Mouse (Mus musculus) C2C12 (cell line): Measurements from ENCODE around the gene Cenpu. TPM values are rescaled to one million over a fixed set of nuclear protein-coding genes. Genes with fewer than 3 reads are reported as not detected.

Experiments used
- H3K27me3 ChIP-seq: one replicate; pipeline ENCODE4 v1.6.1; 2011; ENCODE audit not compliant: control insufficient read depth, insufficient read depth, insufficient read length
- H3K36me3 ChIP-seq: one replicate; pipeline ENCODE4 v1.6.1; 2011; ENCODE audit not compliant: control insufficient read depth, insufficient read depth
- H3K4me3 ChIP-seq: one replicate; pipeline ENCODE4 v1.5.1; 2011; ENCODE audit warnings: mild to moderate bottlenecking, control low read depth; ENCODE audit not compliant: poor library complexity, insufficient read depth, severe bottlenecking
- H3K79me2 ChIP-seq: one replicate; pipeline ENCODE4 v1.6.1; 2011; ENCODE audit not compliant: control insufficient read depth, insufficient read depth
- H3K79me3 ChIP-seq: one replicate; pipeline ENCODE4 v1.6.1; 2011; ENCODE audit warnings: low read depth, control low read depth
- H3ac ChIP-seq: one replicate; pipeline ENCODE3; 2011; ENCODE audit warnings: low read depth; ENCODE audit not compliant: control insufficient read depth, insufficient read length
- CEBPB ChIP-seq: IDR thresholded peaks from one replicate; pipeline ENCODE4 v1.6.1; 2011; ENCODE audit warnings: low read depth, mild to moderate bottlenecking, control low read depth, moderate library complexity
- CTCF ChIP-seq: IDR thresholded peaks from one replicate; pipeline ENCODE4 v1.5.1; 2011; ENCODE audit not compliant: control insufficient read depth, insufficient read depth, insufficient read length
- FOSL1 ChIP-seq: IDR thresholded peaks from one replicate; pipeline ENCODE4 v1.8.0; 2011; ENCODE audit warnings: mild to moderate bottlenecking, low read length; ENCODE audit not compliant: poor library complexity, insufficient read depth, severe bottlenecking
- MAX ChIP-seq: IDR thresholded peaks from one replicate; pipeline ENCODE4 v1.6.1; 2011; ENCODE audit warnings: mild to moderate bottlenecking, control low read depth
- MYOD1 ChIP-seq: IDR thresholded peaks from one replicate; pipeline ENCODE4 v1.6.1; 2011; ENCODE audit warnings: low read depth; ENCODE audit not compliant: control insufficient read depth, insufficient read length
- MYOG ChIP-seq: IDR thresholded peaks from one replicate; pipeline ENCODE4 v1.6.1; 2011; ENCODE audit not compliant: control insufficient read depth, insufficient read length; ENCODE audit errors: extremely low read depth
- USF1 ChIP-seq: IDR thresholded peaks from one replicate; pipeline ENCODE4 v1.6.1; 2011; ENCODE audit warnings: low read depth, mild to moderate bottlenecking, control low read depth, moderate library complexity
- long read RNA-seq, 2 experiments: library from polyadenylated mRNA; unstranded; transcript quantifications; one replicate each; pipeline ENCODE4 v2.0.0; 2019 to 2020
- polyA plus RNA-seq: library from polyadenylated mRNA; unstranded; fragments of >200 nt; fragmentation: generic; extraction: Trizol; gene quantifications from one replicate; pipeline ENCODE4 v1.2.1, GENCODE M21; 2012; ENCODE audit warnings: missing spikeins

The Cenpu gene
- 9.9 TPM for polyA plus RNA-seq
- long read RNA-seq, experiment 1, transcript Cenpu-201 (13 exons, 2,931 nt): major isoform, 11 of 17 reads
- long read RNA-seq, experiment 1, partial matches to known transcripts: 0 of 17 reads
- long read RNA-seq, experiment 1, other reads (novel, unspliced or antisense): 5 of 17 reads
- long read RNA-seq, experiment 2, transcript Cenpu-201 (13 exons, 2,931 nt): major isoform, 70 of 92 reads
- long read RNA-seq, experiment 2, partial matches to known transcripts: 4 of 92 reads
- long read RNA-seq, experiment 2, other reads (novel, unspliced or antisense): 14 of 92 reads

GRCm38 (mm10) chr8:46551615-46552440 lies at the start of gene Cenpu:
Gene Cenpu, plus strand, starts transcription at chr8:46552028.
- peak within 1 kb of the TSS; percentile 89 for H3ac ChIP-seq

GRCm38 (mm10) chr8:46502333-46503071 lies 49.3 kb upstream of the Cenpu start:
- Histone ChIP-seq H3K4me3 (no peak overlapping the region), H3ac (no peak overlapping the region), H3K79me2 (no peaks in the 10 kb centered on the region), H3K79me3 (no peaks in the 10 kb centered on the region), H3K36me3 (no peaks in the 10 kb centered on the region), H3K27me3 (no peaks in the 10 kb centered on the region)
- TF ChIP-seq CEBPB (no peak), CTCF (no peak), MYOG (no peak)

More at GRCm38 (mm10) chr8:46551615-46552440, at the start of gene Cenpu:
- Histone ChIP-seq H3K79me2 (peaks cover 23% of the 10 kb centered on the region), H3K36me3 (peaks cover 17% of the 10 kb centered on the region), H3K79me3 (peaks cover 6% of the 10 kb centered on the region), H3K4me3 (peak within 1 kb of the TSS; percentile 69), H3K27me3 (no peaks in the 10 kb centered on the region)
- TF ChIP-seq CTCF: no peak
- TF ChIP-seq CEBPB: no peak
- TF ChIP-seq MAX: peak; percentile 90
- TF ChIP-seq MYOD1: peak; percentile 9
- no peak for TF ChIP-seq USF1
- no peak for TF ChIP-seq MYOG
- no peak for TF ChIP-seq FOSL1

- no peaks in the 10 kb centered on the region for H3K36me3 ChIP-seq
- no peak overlapping the region for H3ac ChIP-seq
- H3K27me3 ChIP-seq: no peaks in the 10 kb centered on the region
- no peak for TF ChIP-seq CTCF
- no peak for TF ChIP-seq MYOD1
- TF ChIP-seq USF1: no peak
- TF ChIP-seq MAX: no peak
- TF ChIP-seq CEBPB: no peak
- no peak for TF ChIP-seq MYOG
- no peak overlapping the region for H3K4me3 ChIP-seq
- H3K79me2 ChIP-seq: no peaks in the 10 kb centered on the region
- H3K79me3 ChIP-seq: no peaks in the 10 kb centered on the region
Measured at GRCm38 (mm10) chr8:46503072-46503695, 48.6 kb upstream of the Cenpu start.

DNA sequence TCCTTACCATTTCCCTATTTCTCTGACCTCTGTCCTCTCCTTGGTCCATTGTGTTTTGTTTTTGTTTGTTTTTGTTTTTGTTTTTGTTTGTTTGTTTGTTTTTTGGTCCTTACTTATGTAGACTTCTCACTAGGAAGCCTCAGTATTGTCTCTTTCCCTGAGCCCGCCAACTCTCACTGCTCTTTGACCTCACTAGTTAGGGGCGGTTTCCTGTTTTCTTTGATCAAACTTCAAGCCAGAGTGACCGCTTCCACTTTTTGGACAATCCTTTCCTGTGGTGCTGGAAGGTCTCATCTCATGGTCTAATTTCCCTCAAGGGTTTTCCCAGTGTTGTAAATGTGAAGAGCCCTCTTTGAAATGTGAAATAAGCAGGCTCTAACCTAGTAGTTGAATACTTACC lies 47.6 kb upstream of the Cenpu start:
- no peak overlapping the region for H3K4me3 ChIP-seq
- H3K36me3 ChIP-seq: no peaks in the 10 kb centered on the region
- H3K79me2 ChIP-seq: no peaks in the 10 kb centered on the region
- H3ac ChIP-seq: no peak overlapping the region
- no peaks in the 10 kb centered on the region for H3K79me3 ChIP-seq
- no peak for TF ChIP-seq USF1
- no peaks in the 10 kb centered on the region for H3K27me3 ChIP-seq

DNA sequence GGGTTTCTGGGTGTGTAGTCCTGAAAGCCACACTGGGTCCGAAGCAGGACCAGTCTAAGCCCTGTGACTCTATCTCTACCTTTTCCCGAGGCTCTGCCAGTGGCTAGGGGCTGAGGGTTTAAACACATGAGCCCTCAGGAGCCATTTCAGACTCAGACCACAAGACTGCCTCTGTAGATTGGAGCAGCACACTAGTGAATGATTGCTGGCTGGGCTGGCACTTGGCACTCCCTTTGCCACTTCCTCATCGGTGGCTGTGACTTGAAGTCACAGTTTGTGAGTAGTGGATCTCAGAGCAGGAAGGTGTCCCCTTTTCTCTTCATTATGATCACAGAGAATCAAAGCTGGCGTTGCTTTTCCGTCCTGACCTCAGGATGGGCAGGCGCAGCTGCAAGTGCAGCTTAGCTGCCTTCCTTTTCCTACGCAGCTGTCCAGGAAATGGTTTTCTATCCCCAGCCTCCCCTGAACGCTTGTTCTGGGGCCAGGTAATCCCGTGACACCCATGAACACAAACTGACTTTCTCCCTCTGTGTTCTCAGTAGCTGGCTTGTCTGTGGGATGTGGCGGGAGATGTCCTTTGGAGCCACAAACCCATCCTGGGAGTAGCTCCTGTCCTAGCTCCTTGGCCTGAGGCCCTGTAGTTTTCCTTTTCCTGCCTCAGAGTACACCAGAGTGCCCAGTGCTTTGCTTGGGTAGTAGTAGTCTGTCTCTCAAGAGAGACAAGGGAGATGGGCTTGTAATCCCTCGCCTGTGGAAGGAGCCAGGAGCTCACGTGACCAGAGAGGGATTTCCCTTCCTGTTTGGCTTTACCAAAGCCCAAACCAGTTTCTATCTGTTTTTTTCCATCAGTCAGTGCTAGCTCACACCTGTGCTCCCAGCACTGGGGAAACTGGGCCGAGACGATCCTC lies 43.1 kb upstream of the Cenpu start:
- no peaks in the 10 kb centered on the region for H3K36me3 ChIP-seq
- no peaks in the 10 kb centered on the region for H3K79me2 ChIP-seq
- no peak for TF ChIP-seq CTCF
- TF ChIP-seq FOSL1: no peak
- no peaks in the 10 kb centered on the region for H3K79me3 ChIP-seq
- H3ac ChIP-seq: no peak overlapping the region
- H3K27me3 ChIP-seq: no peaks in the 10 kb centered on the region
- H3K4me3 ChIP-seq: no peak overlapping the region
